Mouse (Mus musculus): ENCODE measurements around the gene Npas2. TPM values are rescaled to one million over a fixed set of nuclear protein-coding genes. Genes with fewer than 3 reads are reported as not detected.

Npas2 gene
- polyA plus RNA-seq, 1 experiment = 9.6 TPM

GRCm38 (mm10) chr1:39186711-39187437, 6.7 kb upstream of the Npas2 start:
- H3K4me1 ChIP-seq (ENCODE audit: control insufficient read depth, insufficient read depth, low read length) = no peaks in the 10 kb centered on the region
- TF ChIP-seq POLR2A (IDR thresholded peaks at IDR 0.05; ENCODE audit: borderline replicate concordance, extremely low read depth, low read depth, low read length) = no peak
- no peak for TF ChIP-seq CTCF (IDR thresholded peaks at IDR 0.05; ENCODE audit: insufficient read depth, low read length)
- whole genome bisulfite sequencing = 33% methylated on average over 6 of the region's 6 CpGs
- H3K4me3 ChIP-seq (replicated peaks; ENCODE audit: extremely low read depth, low read depth, low read length) = no peak overlapping the region
- DNase-seq = peak; percentile 48

- H3K4me3 ChIP-seq (replicated peaks; ENCODE audit: extremely low read depth, low read depth, low read length) = no peak overlapping the region
- TF ChIP-seq CTCF (IDR thresholded peaks at IDR 0.05; ENCODE audit: insufficient read depth, low read length) (no peak), POLR2A (IDR thresholded peaks at IDR 0.05; ENCODE audit: borderline replicate concordance, extremely low read depth, low read depth, low read length) (no peak)
- H3K4me1 ChIP-seq (ENCODE audit: control insufficient read depth, insufficient read depth, low read length) = 0 out of 2 replicates have a peak, but pooled peaks cover 3% of the 10 kb centered on the region
- no peak for DNase-seq
- 45% methylated on average over 5 of the region's 5 CpGs for WGBS
Observed at GRCm38 (mm10) chr1:39191122-39191521, 2.4 kb upstream of the Npas2 start.

- Histone ChIP-seq H3K4me3 (replicated peaks; ENCODE audit: extremely low read depth, low read depth, low read length) (peak overlapping the region; percentile 42), H3K4me1 (ENCODE audit: control insufficient read depth, insufficient read depth, low read length) (0 out of 2 replicates have a peak, but pooled peaks cover 3% of the 10 kb centered on the region)
- TF ChIP-seq CTCF (IDR thresholded peaks at IDR 0.05; ENCODE audit: insufficient read depth, low read length) (no peak), POLR2A (IDR thresholded peaks at IDR 0.05; ENCODE audit: borderline replicate concordance, extremely low read depth, low read depth, low read length) (no peak)
- DNase-seq = peak; percentile 73
- WGBS = 1% methylated on average over 28 of the region's 28 CpGs
Observed at GRCm38 (mm10) chr1:39192460-39192996, 1.0 kb upstream of the Npas2 start.

GRCm38 (mm10) chr1:39193862-39194675, 538 bp downstream of the Npas2 start:
- DNase-seq = peak; percentile 60
- H3K4me3 ChIP-seq (replicated peaks; ENCODE audit: extremely low read depth, low read depth, low read length) = peak overlapping the region; percentile 62
- TF ChIP-seq CTCF (IDR thresholded peaks at IDR 0.05; ENCODE audit: insufficient read depth, low read length) = no peak
- TF ChIP-seq POLR2A (IDR thresholded peaks at IDR 0.05; ENCODE audit: borderline replicate concordance, extremely low read depth, low read depth, low read length) = no peak
- H3K4me1 ChIP-seq (ENCODE audit: control insufficient read depth, insufficient read depth, low read length) = 0 out of 2 replicates have a peak, but pooled peaks cover 3% of the 10 kb centered on the region
- WGBS = 2% methylated on average over 76 of the region's 76 CpGs

GRCm38 (mm10) chr1:39194959-39195358, 1.4 kb downstream of the Npas2 start:
- H3K4me3 ChIP-seq (replicated peaks; ENCODE audit: extremely low read depth, low read depth, low read length) = no peak overlapping the region
- no peak for DNase-seq
- 0 out of 2 replicates have a peak, but pooled peaks cover 3% of the 10 kb centered on the region for H3K4me1 ChIP-seq (ENCODE audit: control insufficient read depth, insufficient read depth, low read length)
- WGBS = 12% methylated on average over 11 of the region's 11 CpGs
- no peak for TF ChIP-seq CTCF (IDR thresholded peaks at IDR 0.05; ENCODE audit: insufficient read depth, low read length)
- TF ChIP-seq POLR2A (IDR thresholded peaks at IDR 0.05; ENCODE audit: borderline replicate concordance, extremely low read depth, low read depth, low read length) = no peak

GRCm38 (mm10) chr1:39196126-39196525, 2.6 kb downstream of the Npas2 start:
- TF ChIP-seq POLR2A (IDR thresholded peaks at IDR 0.05; ENCODE audit: borderline replicate concordance, extremely low read depth, low read depth, low read length) = no peak
- no peak for TF ChIP-seq CTCF (IDR thresholded peaks at IDR 0.05; ENCODE audit: insufficient read depth, low read length)
- 0 out of 2 replicates have a peak, but pooled peaks cover 3% of the 10 kb centered on the region for H3K4me1 ChIP-seq (ENCODE audit: control insufficient read depth, insufficient read depth, low read length)
- 43% methylated on average over 6 of the region's 6 CpGs for WGBS
- DNase-seq = no peak
- no peak overlapping the region for H3K4me3 ChIP-seq (replicated peaks; ENCODE audit: extremely low read depth, low read depth, low read length)

- peak; percentile 31 for DNase-seq
- Histone ChIP-seq H3K4me1 (ENCODE audit: control insufficient read depth, insufficient read depth, low read length) (0 out of 2 replicates have a peak, but pooled peaks cover 3% of the 10 kb centered on the region), H3K4me3 (replicated peaks; ENCODE audit: extremely low read depth, low read depth, low read length) (no peak overlapping the region)
- TF ChIP-seq CTCF (IDR thresholded peaks at IDR 0.05; ENCODE audit: insufficient read depth, low read length) = no peak
- TF ChIP-seq POLR2A (IDR thresholded peaks at IDR 0.05; ENCODE audit: borderline replicate concordance, extremely low read depth, low read depth, low read length) = no peak
- WGBS = 27% methylated on average over 12 of the region's 12 CpGs
Observed at GRCm38 (mm10) chr1:39196676-39197375, 3.3 kb downstream of the Npas2 start.

GRCm38 (mm10) chr1:39205021-39205420, 11.5 kb downstream of the Npas2 start:
- TF ChIP-seq POLR2A (IDR thresholded peaks at IDR 0.05; ENCODE audit: borderline replicate concordance, extremely low read depth, low read depth, low read length) = no peak
- no peak for TF ChIP-seq CTCF (IDR thresholded peaks at IDR 0.05; ENCODE audit: insufficient read depth, low read length)
- H3K4me3 ChIP-seq (replicated peaks; ENCODE audit: extremely low read depth, low read depth, low read length) = no peak overlapping the region
- H3K4me1 ChIP-seq (ENCODE audit: control insufficient read depth, insufficient read depth, low read length) = peaks cover 4% of the 10 kb centered on the region; the same call in 1 of the 2 replicates
- DNase-seq = no peak
- 40% methylated on average over 10 of the region's 10 CpGs for WGBS

GRCm38 (mm10) chr1:39205697-39206096, 12.2 kb downstream of the Npas2 start:
- WGBS = 43% methylated on average over 4 of the region's 4 CpGs
- Histone ChIP-seq H3K4me3 (replicated peaks; ENCODE audit: extremely low read depth, low read depth, low read length) (no peak overlapping the region), H3K4me1 (ENCODE audit: control insufficient read depth, insufficient read depth, low read length) (peaks cover 4% of the 10 kb centered on the region; the same call in 1 of the 2 replicates)
- no peak for DNase-seq
- TF ChIP-seq CTCF (IDR thresholded peaks at IDR 0.05; ENCODE audit: insufficient read depth, low read length) = no peak
- no peak for TF ChIP-seq POLR2A (IDR thresholded peaks at IDR 0.05; ENCODE audit: borderline replicate concordance, extremely low read depth, low read depth, low read length)

All from lung, adult 2 months (tissue).